ENCODE assay signal across 8 mouse cellular contexts in genomic region chr1:40116422-40116821, GRCm38 (mm10). TPM values are rescaled to one million over a fixed set of nuclear protein-coding genes. Genes with fewer than 3 reads are reported as not detected.
DNase-seq lines count a peak whose midpoint lies in the region; ATAC-seq and TF ChIP-seq lines count a peak whose summit lies in the region.

No protein-coding gene starts in this region.

- H3K4me3 ChIP-seq in bone marrow, adult 2 months (replicated peaks; ENCODE audit: control insufficient read depth, low read depth, low read length) = no peak overlapping the region
- no peak overlapping the region for H3K4me3 ChIP-seq in heart, embryonic 15.5 days
- no peak overlapping the region for H3K4me3 ChIP-seq in liver, embryonic 12.5 days
- no peak overlapping the region for H3K4me3 ChIP-seq in neural tube, embryonic 13.5 days
- H3K4me3 ChIP-seq in testis, adult 2 months (ENCODE audit: control insufficient read depth, low read depth, low read length) = no peak overlapping the region

- no peak overlapping the region for H3K9ac ChIP-seq in heart, embryonic 15.5 days
- no peak overlapping the region for H3K9ac ChIP-seq in liver, embryonic 12.5 days
- no peak overlapping the region for H3K9ac ChIP-seq in neural tube, embryonic 13.5 days

- H3K9me3 ChIP-seq in heart, embryonic 15.5 days (replicated peaks) = no peaks in the 10 kb centered on the region
- no peaks in the 10 kb centered on the region for H3K9me3 ChIP-seq in liver, embryonic 12.5 days (replicated peaks)
- H3K9me3 ChIP-seq in neural tube, embryonic 13.5 days = no peaks in the 10 kb centered on the region

- H3K4me1 ChIP-seq in bone marrow, adult 2 months (ENCODE audit: control insufficient read depth, insufficient read depth, low read length) = no peaks in the 10 kb centered on the region; the same call in 1 of the 2 replicates
- no peaks in the 10 kb centered on the region; the same call in 1 of the 2 replicates for H3K4me1 ChIP-seq in heart, embryonic 15.5 days (replicated peaks)
- no peaks in the 10 kb centered on the region for H3K4me1 ChIP-seq in liver, embryonic 12.5 days
- H3K4me1 ChIP-seq in neural tube, embryonic 13.5 days (replicated peaks) = no peaks in the 10 kb centered on the region; the same call in 1 of the 2 replicates
- peaks cover 2% of the 10 kb centered on the region for H3K4me1 ChIP-seq in testis, adult 2 months (ENCODE audit: control insufficient read depth, insufficient read depth, low read length)

- peak; percentile 88 for DNase-seq in CD4-positive, CD25-positive, alpha-beta regulatory T cell, adult 2 months (ENCODE audit: low read depth, low spot score)
- peak; percentile 93 for DNase-seq in kidney, postnatal 10 days

- peak; percentile 94 for TF ChIP-seq CTCF in bone marrow, adult 2 months (IDR thresholded peaks at IDR 0.05; ENCODE audit: control insufficient read depth, insufficient read depth, low read length)
- peak; percentile 90 for TF ChIP-seq CTCF in testis, adult 2 months (IDR thresholded peaks at IDR 0.05; ENCODE audit: control insufficient read depth, insufficient read depth, insufficient replicate concordance, low read depth, low read length)

- H3K27ac ChIP-seq in bone marrow, adult 2 months (ENCODE audit: control insufficient read depth, insufficient read depth, low read depth, low read length, poor library complexity) = no peak overlapping the region
- H3K27ac ChIP-seq in heart, embryonic 15.5 days = no peak overlapping the region
- no peak overlapping the region for H3K27ac ChIP-seq in liver, embryonic 12.5 days
- H3K27ac ChIP-seq in neural tube, embryonic 13.5 days (replicated peaks) = no peak overlapping the region
- H3K27ac ChIP-seq in testis, adult 2 months (ENCODE audit: control insufficient read depth, insufficient read depth, low read depth, low read length) = no peak overlapping the region

- H3K36me3 ChIP-seq in heart, embryonic 15.5 days = no peaks in the 10 kb centered on the region
- H3K36me3 ChIP-seq in liver, embryonic 12.5 days = no peaks in the 10 kb centered on the region
- H3K36me3 ChIP-seq in neural tube, embryonic 13.5 days = no peaks in the 10 kb centered on the region
- H3K36me3 ChIP-seq in testis, adult 2 months (ENCODE audit: control insufficient read depth, insufficient read depth, low read length) = no peaks in the 10 kb centered on the region

- no peak overlapping the region for H3K4me2 ChIP-seq in heart, embryonic 15.5 days
- no peak overlapping the region for H3K4me2 ChIP-seq in liver, embryonic 12.5 days
- no peak overlapping the region for H3K4me2 ChIP-seq in neural tube, embryonic 13.5 days

- WGBS in bone marrow, adult 2 months = 2% methylated on average over 8 of the region's 8 CpGs
- 7% methylated on average over 8 of the region's 8 CpGs for whole genome bisulfite sequencing in heart, embryonic 15.5 days
- 4% methylated on average over 7 of the region's 8 CpGs for WGBS in liver, embryonic 12.5 days (ENCODE audit: insufficient replicate concordance)
- 12% methylated on average over 7 of the region's 8 CpGs for WGBS in neural tube, embryonic 13.5 days

- no peaks in the 10 kb centered on the region for H3K27me3 ChIP-seq in heart, embryonic 15.5 days
- H3K27me3 ChIP-seq in liver, embryonic 12.5 days (replicated peaks) = no peaks in the 10 kb centered on the region
- H3K27me3 ChIP-seq in neural tube, embryonic 13.5 days = no peaks in the 10 kb centered on the region
- no peaks in the 10 kb centered on the region for H3K27me3 ChIP-seq in testis, adult 2 months (ENCODE audit: control insufficient read depth, insufficient read depth, low read length)

- no peak for TF ChIP-seq POLR2A in bone marrow, adult 2 months (IDR thresholded peaks at IDR 0.05; ENCODE audit: borderline replicate concordance, control insufficient read depth, low read depth, low read length)
- no peak for TF ChIP-seq POLR2A in testis, adult 2 months (IDR thresholded peaks at IDR 0.05; ENCODE audit: control insufficient read depth, low read depth, low read length)

- ATAC-seq in erythroblast, adult 5-6 weeks (replicated peaks; ENCODE audit: low FRiP score, poor library complexity, severe bottlenecking) = peak; percentile 82
- peak; percentile 66; the same call in 1 of the 2 replicates for ATAC-seq in heart, embryonic 15.5 days (replicated peaks; ENCODE audit: insufficient number of reproducible peaks, insufficient read depth, low FRiP score, low read depth)
- ATAC-seq in liver, embryonic 12.5 days = peak; percentile 27; the same call in 1 of the 2 replicates
- peak; percentile 53; the same call in 1 of the 2 replicates for ATAC-seq in neural tube, embryonic 13.5 days (ENCODE audit: low read depth)

RNA-seq across cellular contexts. Expression of gene Il1r2, which starts 42.5 kb away (rescaled TPM):
- polyA plus RNA-seq in bone marrow, adult 2 months (2011; ENCODE audit: insufficient read depth, insufficient read length, low replicate concordance, missing spikeins) = 10.6 and 36.8 TPM in 2 replicates
- 4.2 and 11.5 TPM in 2 replicates for total RNA-seq in erythroblast, adult 5-6 weeks (2015; ENCODE audit: low replicate concordance)
- total RNA-seq in erythroblast, adult 5-6 weeks (2017; ENCODE audit: low replicate concordance) = 6.6 and 7.9 TPM in 2 replicates
- polyA plus RNA-seq in heart, embryonic 15.5 days (2015; fragmentation: Nextera tagmentation; extraction: Ambion mirVana) = 0.25 and 0.81 TPM in 2 replicates
- polyA plus RNA-seq in liver, embryonic 12.5 days (2016; fragmentation: Nextera tagmentation; extraction: Ambion mirVana) = 0.31 and 0.48 TPM in 2 replicates
- 0.31 and 0.39 TPM in 2 replicates for polyA plus RNA-seq in neural tube, embryonic 13.5 days (2015; fragmentation: Nextera tagmentation; extraction: Ambion mirVana)
- polyA plus RNA-seq in testis, adult 2 months (2012; rRNA removed) = 0.12 TPM in 1 of 2 replicates, not detected in the other

Comparison
In these comparisons a context has a peak if more than half of its experiments do, and no peak if none do; other contexts are left out.
1. ATAC-seq: peak in every context shown above with its lines; median percentile 82 in erythroblast, adult 5-6 weeks; 66 in heart, embryonic 15.5 days; 53 in neural tube, embryonic 13.5 days; 27 in liver, embryonic 12.5 days.